Mouse (Mus musculus) 3134 (cell line): ENCODE measurements around the gene Exoc6b.
"Not testable (repeated sequence)": the region's sequence is repeated elsewhere in the genome, so short reads cannot be mapped to it uniquely, and the experiment has no call there.

ENCODE experiments used
- DNase-seq: peaks from one replicate; pipeline ENCODE4 v3.0.0-alpha.2; 2011; ENCODE audit warnings: low spot score; ENCODE audit not compliant: insufficient read length; ENCODE audit errors: extremely low read depth

The Exoc6b gene

GRCm38 (mm10) chr6:85069023-85069985 lies at the start of gene Exoc6b:
TSS of gene Exoc6b (minus strand) at chr6:85069513.
- peak; percentile 87 for DNase-seq

GRCm38 (mm10) chr6:85117545-85118511 lies 48.5 kb upstream of the Exoc6b start:
- peak; percentile 65 for DNase-seq

GRCm38 (mm10) chr6:85105033-85105615 lies 35.8 kb upstream of the Exoc6b start:
- DNase-seq, result no peak

DNA sequence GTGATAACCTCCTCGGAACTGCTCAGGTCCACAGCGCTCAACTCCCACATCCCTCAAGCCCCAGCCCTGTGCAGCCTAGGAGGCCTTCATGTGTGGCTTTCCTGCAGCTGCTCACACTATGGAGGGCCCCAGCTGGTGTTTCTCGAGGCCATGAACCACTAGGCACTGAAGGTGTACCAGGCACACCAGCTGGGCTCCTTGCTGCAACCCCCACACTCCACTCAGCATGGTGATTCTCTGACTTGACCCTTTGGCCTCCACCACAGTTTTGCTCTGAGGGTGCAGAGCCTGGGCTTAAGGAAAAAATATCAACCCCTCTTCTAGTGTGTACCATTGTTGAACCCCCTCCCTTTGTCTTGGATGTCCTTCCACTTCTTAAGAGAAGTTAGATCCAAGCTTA lies 34.0 kb upstream of the Exoc6b start:
- DNase-seq, result no peak

- no peak for DNase-seq
Measured at GRCm38 (mm10) chr6:85096441-85096840, 27.1 kb upstream of the Exoc6b start.

DNA sequence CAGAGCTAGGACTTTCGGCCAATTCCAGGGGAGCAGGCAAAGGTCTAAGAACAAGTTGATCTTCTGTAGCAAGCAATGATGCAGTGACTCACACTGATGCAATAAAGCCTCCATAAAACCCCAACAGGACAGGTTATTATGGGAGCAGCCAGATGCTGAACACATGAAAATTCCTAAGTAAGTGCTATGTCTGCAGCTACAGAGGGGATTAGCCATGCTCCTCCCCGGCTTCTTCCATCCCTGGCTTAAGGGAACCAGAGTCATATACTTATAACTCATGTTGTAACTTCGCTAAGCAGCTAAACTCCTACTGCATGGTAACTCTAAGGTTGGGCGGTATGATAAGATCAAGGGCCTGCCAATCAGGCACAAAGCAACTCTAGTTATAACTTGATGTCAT lies 18.1 kb upstream of the Exoc6b start:
- DNase-seq, result no peak

GRCm38 (mm10) chr6:85086645-85087044 lies 17.3 kb upstream of the Exoc6b start:
- DNase-seq, result no peak

- DNase-seq, result not testable (repeated sequence)
Measured at GRCm38 (mm10) chr6:85076179-85076720, 6.9 kb upstream of the Exoc6b start.

GRCm38 (mm10) chr6:85074996-85075395 lies 5.7 kb upstream of the Exoc6b start:
- DNase-seq, result peak; percentile 39

- DNase-seq, result peak; percentile 20
Measured at GRCm38 (mm10) chr6:85068322-85069022, 841 bp downstream of the Exoc6b start.

- DNase-seq, result no peak
Measured at GRCm38 (mm10) chr6:85057641-85058040, 11.7 kb downstream of the Exoc6b start.

- DNase-seq, result no peak
Measured at GRCm38 (mm10) chr6:85051109-85051508, 18.2 kb downstream of the Exoc6b start.

DNA sequence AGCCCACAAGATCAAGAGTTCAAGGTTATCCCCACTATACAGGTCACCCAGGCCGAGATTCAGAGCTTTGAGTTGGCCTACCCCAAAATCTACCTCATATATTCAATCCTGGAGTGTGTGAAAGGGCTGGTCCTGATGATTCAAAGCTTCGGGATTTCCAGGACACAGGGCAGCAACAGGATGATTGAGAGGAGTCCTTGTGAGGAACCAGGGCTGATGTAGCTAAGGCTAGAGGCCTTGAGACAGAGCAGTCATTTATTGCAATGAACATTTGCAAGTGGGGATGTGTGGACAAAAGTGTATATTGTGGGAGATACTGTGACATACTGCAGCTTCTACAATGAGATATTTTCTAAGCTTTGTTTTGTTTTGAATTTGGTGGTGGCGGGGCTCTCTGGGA lies 22.8 kb downstream of the Exoc6b start:
- no peak for DNase-seq

- DNase-seq, result no peak
Measured at GRCm38 (mm10) chr6:85044621-85045152, 24.6 kb downstream of the Exoc6b start.

DNA sequence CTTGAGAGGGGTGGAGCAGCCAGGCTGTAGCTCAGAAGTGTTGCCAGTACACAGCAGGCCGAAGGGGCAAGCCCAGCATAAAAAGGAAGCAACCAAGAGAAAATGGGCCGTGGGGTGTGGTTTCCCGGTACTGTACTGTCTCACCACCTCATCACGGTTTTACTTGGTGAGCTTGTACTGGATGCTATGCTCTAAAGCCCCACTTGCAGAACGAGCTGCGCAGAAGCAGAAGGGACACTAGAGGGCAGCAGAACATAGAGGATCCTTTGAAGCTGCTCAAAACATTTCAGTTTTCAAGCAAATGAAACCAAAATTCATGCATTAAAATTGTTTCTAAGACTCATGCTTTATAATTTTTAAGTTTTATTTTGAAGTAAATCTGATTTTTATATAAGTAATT lies 31.6 kb downstream of the Exoc6b start:
- DNase-seq, result peak; percentile 46

GRCm38 (mm10) chr6:85029671-85030070 lies 39.6 kb downstream of the Exoc6b start:
- no peak for DNase-seq

- DNase-seq, result no peak
Measured at GRCm38 (mm10) chr6:85024403-85024802, 44.9 kb downstream of the Exoc6b start.

GRCm38 (mm10) chr6:85017011-85017410 lies 52.3 kb downstream of the Exoc6b start:
- no peak for DNase-seq

DNA sequence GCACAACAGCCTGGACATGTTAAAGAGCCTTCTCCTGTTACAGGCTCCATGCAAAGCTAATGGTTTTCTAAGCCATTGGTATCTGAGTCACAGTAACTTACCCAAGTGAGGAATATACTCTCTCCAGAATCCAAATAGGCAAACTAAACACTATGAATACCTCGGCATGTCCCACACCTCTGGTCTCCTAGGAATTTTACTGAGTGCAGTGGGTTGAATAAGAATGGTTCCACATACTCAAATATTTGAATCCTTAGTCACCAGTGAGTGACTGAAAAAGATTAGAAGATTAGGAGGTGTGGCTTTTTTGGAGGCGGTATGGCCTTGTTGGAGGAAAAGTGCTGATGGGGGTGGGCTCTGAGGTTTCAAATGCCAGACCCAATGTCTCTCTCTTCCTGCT lies 55.4 kb downstream of the Exoc6b start:
- DNase-seq, result peak; percentile 31

GRCm38 (mm10) chr6:85010397-85010796 lies 58.9 kb downstream of the Exoc6b start:
- DNase-seq, result no peak
